Mouse (Mus musculus): ENCODE measurements around the gene Tm7sf3.

DNA sequence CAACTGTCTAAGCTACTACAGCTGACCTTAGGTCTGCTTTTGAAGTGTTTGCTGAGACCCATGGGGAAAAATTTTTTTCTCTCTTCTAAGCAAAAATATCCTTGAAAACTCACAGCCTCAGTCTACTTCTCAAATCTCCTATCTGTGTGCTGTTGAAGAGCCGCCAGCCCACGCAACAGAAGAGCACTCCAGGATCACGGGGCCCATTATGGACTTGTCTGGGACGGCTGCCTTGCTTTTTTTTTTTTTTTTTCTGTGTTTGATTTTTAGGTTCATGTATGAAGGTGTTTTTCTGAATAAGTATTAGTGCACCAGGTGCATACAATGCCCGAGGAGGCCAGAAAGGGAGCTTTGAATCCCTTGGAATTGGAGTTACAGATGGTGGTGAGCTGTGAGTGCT, 6.1 kb downstream of the Tm7sf3 start:
- TF ChIP-seq CTCF (IDR thresholded peaks at IDR 0.05; ENCODE audit: control insufficient read depth, insufficient read depth, insufficient read length), result no peak
- TF ChIP-seq MAX (IDR thresholded peaks at IDR 0.05), result no peak

Measured in C2C12 (cell line).